Mouse (Mus musculus): ENCODE data around the gene Zfp973.
"Not testable (repeated sequence)": the region's sequence is repeated elsewhere in the genome, so short reads cannot be mapped to it uniquely, and the experiment has no call there.

Gene Zfp973

GRCm38 (mm10) chr2:176670222-176670621 lies at the start of gene Zfp973:
TSS of gene Zfp973 (plus strand) at chr2:176670522.
- not testable (repeated sequence) for DNase-seq (ENCODE audit: low spot score)

GRCm38 (mm10) chr2:176636244-176636643 lies 34.1 kb upstream of the Zfp973 start, which contains the start of gene Gm14308:
TSS of gene Gm14308 (minus strand) at chr2:176636344.
- DNase-seq (ENCODE audit: low spot score): not testable (repeated sequence)

GRCm38 (mm10) chr2:176708051-176708450 lies 37.7 kb downstream of the Zfp973 start, which contains the start of gene Gm14305:
TSS of gene Gm14305 (plus strand) at chr2:176708328.
- DNase-seq (ENCODE audit: low spot score): not testable (repeated sequence)
